Mouse (Mus musculus) heart, embryonic 12.5 days (tissue): ENCODE measurements at regions not wholly inside any gene's neighbourhood (a gene's known extent, or its start where the extent isn't known, plus 50 kb on each side); places are given as distances from the start of the nearest gene placed in this dataset.

Experiments used
- ATAC-seq: fragments of 200-750 bp; cut with Nextera tagmentation; 2 replicates; pipeline ENCODE4 v1.8.0; 2017; ENCODE audit warnings: moderate TSS enrichment, moderate library complexity; ENCODE audit not compliant: insufficient number of reproducible peaks, low FRiP score
- H3K27ac ChIP-seq: fragments of 300-500 bp; sonication (generic); 2 replicates; pipeline ENCODE4 v1.5.1; 2016; ENCODE audit warnings: mild to moderate bottlenecking, moderate library complexity; ENCODE audit not compliant: poor library complexity, severe bottlenecking
- H3K27me3 ChIP-seq: fragments of 300-500 bp; sonication (generic); replicated peaks from 2 replicates; pipeline ENCODE4 v1.6.1; 2016; ENCODE audit warnings: mild to moderate bottlenecking, moderate library complexity
- H3K36me3 ChIP-seq: fragments of 300-500 bp; sonication (generic); 2 replicates; pipeline ENCODE4 v1.6.1; 2016; ENCODE audit warnings: mild to moderate bottlenecking, moderate library complexity
- H3K4me1 ChIP-seq: fragments of 300-500 bp; sonication (generic); replicated peaks from 2 replicates; pipeline ENCODE4 v1.6.1; 2016; ENCODE audit warnings: mild to moderate bottlenecking
- H3K4me2 ChIP-seq: fragments of 300-500 bp; sonication (generic); 2 replicates; pipeline ENCODE4 v1.6.1; 2016; ENCODE audit warnings: mild to moderate bottlenecking, moderate library complexity
- H3K4me3 ChIP-seq: fragments of 300-500 bp; sonication (generic); 2 replicates; pipeline ENCODE4 v1.5.1; 2016; ENCODE audit warnings: mild to moderate bottlenecking
- H3K9ac ChIP-seq: fragments of 300-500 bp; sonication (generic); 2 replicates; pipeline ENCODE4 v1.6.1; 2016; ENCODE audit warnings: mild to moderate bottlenecking, moderate library complexity
- H3K9me3 ChIP-seq: fragments of 300-500 bp; sonication (generic); replicated peaks from 2 replicates; pipeline ENCODE4 v1.6.1; 2016; ENCODE audit warnings: mild to moderate bottlenecking, moderate library complexity
- WGBS: fragments of 180-500 bp; shearing (Covaris S2); methylation state at CpG from one replicate; pipeline ENCODE4 v1.1.7; 2016; 5-methylcytosine and 5-hydroxymethylcytosine counted together

DNA sequence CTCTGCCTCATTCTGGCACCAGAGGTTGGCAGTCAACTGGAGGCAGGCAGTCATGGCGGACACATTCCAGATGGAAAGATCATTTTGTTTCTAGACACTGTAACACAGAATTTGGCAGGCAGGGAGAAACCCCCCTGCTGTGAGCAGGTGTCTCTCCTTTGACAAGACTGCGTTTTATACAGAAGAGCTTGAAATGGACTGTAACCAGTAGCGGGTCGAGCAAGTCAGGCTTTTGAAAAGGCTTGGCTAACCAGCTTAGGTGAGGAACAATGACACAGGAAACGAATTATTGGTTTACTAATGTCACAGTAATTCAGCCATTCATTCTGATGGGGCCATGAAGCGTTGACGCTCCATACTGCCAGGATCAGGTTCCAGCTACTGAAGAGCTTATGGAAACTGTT is 275.3 kb upstream of the Slc24a5 start:
- no peak for ATAC-seq
- H3K9me3 ChIP-seq: no peaks in the 10 kb centered on the region
- 81% methylated on average over 7 of the region's 7 CpGs for WGBS

DNA sequence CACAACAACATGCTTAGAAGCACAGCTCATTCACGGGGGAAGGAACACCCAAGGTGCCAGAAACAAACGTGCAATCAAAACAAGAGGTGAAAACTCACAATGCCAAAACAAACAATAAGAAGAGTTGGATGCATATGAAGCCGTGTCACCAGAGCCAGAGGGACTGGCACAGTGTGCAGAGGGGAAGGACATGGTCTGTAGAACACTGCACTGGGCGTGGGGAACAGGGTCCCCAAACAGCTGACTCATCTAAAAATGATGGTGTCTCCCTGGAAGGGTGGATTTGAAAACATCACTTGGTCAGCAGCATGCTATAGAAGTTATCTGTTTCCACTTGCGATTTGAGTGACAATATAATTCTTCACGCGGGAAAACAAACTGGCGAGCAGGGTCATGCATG is 256.2 kb upstream of the Slc24a5 start:
- Histone ChIP-seq H3K36me3 (no peaks in the 10 kb centered on the region), H3K4me3 (no peak overlapping the region), H3K9ac (no peak overlapping the region), H3K27me3 (no peaks in the 10 kb centered on the region), H3K9me3 (no peaks in the 10 kb centered on the region), H3K27ac (no peak overlapping the region), H3K4me1 (no peaks in the 10 kb centered on the region), H3K4me2 (no peak overlapping the region)
- ATAC-seq: no peak
- 73% methylated on average over 8 of the region's 8 CpGs for WGBS

More for the DNA sequence above, 275.3 kb upstream of the Slc24a5 start:
- H3K4me3 ChIP-seq: no peak overlapping the region
- no peak overlapping the region for H3K4me2 ChIP-seq
- H3K36me3 ChIP-seq: no peaks in the 10 kb centered on the region
- H3K27me3 ChIP-seq: no peaks in the 10 kb centered on the region
- no peaks in the 10 kb centered on the region for H3K4me1 ChIP-seq
- H3K9ac ChIP-seq: no peak overlapping the region
- H3K27ac ChIP-seq: no peak overlapping the region

DNA sequence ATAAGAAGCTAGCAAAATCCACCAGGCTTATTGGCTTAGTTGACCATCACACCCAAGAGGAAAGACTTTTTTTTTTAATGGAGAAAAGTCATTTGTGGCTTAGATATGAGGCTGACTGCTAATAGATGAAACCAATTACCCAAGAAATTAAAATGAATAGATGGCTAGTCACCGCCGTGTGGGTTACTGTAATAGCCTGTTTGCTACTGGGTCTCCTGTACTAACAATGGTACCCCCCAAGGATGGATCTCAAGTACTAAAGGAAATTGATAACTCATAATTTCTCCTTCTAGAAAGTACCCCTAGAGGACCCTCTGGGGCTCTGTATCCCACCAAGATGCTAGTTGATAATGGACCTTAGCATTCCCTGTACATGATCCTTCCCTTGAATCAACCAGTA is 251.1 kb upstream of the Slc24a5 start:
- 92% methylated on average over 2 of the region's 2 CpGs for WGBS

DNA sequence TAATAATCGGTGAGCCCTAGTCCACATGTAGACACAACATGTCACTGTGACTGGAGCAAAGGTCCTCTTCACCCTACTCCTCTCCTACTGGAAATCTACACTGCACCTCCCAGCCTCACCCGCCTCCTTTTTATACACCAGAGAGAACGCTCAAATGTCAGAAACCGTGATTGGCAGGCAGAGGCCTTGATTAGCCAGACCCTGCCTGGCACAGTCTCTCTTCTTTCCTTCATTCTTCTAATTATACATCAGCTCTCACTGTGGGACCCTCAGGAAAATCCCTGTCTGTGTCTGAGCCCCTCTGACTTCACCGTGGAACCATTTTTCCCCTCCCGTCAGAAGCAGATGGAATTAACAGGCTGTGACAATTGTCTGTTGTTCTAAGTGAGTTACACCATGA is 248.1 kb upstream of the Slc24a5 start:
- no peak for ATAC-seq
- WGBS: 76% methylated on average over 6 of the region's 6 CpGs

More for the DNA sequence above, 251.1 kb upstream of the Slc24a5 start:
- no peak for ATAC-seq
- H3K9ac ChIP-seq: no peak overlapping the region
- no peaks in the 10 kb centered on the region for H3K27me3 ChIP-seq
- H3K27ac ChIP-seq: no peak overlapping the region
- no peak overlapping the region for H3K4me2 ChIP-seq
- no peak overlapping the region for H3K4me3 ChIP-seq
- no peaks in the 10 kb centered on the region for H3K4me1 ChIP-seq
- H3K9me3 ChIP-seq: no peaks in the 10 kb centered on the region
- H3K36me3 ChIP-seq: no peaks in the 10 kb centered on the region

DNA sequence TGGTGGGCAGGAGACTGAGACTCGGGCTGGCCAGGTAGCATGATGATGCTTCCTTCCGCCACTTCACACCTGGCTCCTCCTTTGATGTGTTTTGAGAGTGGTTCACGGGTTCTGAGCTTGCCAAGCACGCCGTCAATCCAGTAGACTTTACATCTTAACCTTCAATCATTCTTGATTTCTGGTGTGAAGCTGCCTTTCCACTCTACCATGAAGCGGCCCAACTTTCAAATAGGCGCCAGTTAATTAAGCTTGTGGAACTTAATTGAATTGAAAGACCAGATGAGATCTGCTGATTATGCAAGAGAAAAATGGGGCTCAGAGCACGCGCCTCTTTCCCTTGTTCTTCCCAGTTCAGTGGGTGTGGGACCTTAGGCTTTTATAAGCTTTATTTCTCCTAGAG is 247.1 kb upstream of the Slc24a5 start:
- no peaks in the 10 kb centered on the region for H3K36me3 ChIP-seq
- no peaks in the 10 kb centered on the region for H3K27me3 ChIP-seq
- H3K9me3 ChIP-seq: no peaks in the 10 kb centered on the region
- 87% methylated on average over 9 of the region's 9 CpGs for WGBS
- ATAC-seq: no peak
- H3K4me3 ChIP-seq: no peak overlapping the region
- H3K27ac ChIP-seq: no peak overlapping the region
- no peak overlapping the region for H3K4me2 ChIP-seq
- H3K4me1 ChIP-seq: 0 out of 2 replicates have a peak, but pooled peaks cover 7% of the 10 kb centered on the region
- H3K9ac ChIP-seq: no peak overlapping the region

More for the DNA sequence above, 248.1 kb upstream of the Slc24a5 start:
- H3K4me1 ChIP-seq: 0 out of 2 replicates have a peak, but pooled peaks cover 7% of the 10 kb centered on the region
- no peak overlapping the region for H3K4me3 ChIP-seq
- no peak overlapping the region for H3K9ac ChIP-seq
- H3K27me3 ChIP-seq: no peaks in the 10 kb centered on the region
- H3K9me3 ChIP-seq: no peaks in the 10 kb centered on the region
- H3K36me3 ChIP-seq: no peaks in the 10 kb centered on the region
- H3K4me2 ChIP-seq: no peak overlapping the region
- H3K27ac ChIP-seq: no peak overlapping the region

DNA sequence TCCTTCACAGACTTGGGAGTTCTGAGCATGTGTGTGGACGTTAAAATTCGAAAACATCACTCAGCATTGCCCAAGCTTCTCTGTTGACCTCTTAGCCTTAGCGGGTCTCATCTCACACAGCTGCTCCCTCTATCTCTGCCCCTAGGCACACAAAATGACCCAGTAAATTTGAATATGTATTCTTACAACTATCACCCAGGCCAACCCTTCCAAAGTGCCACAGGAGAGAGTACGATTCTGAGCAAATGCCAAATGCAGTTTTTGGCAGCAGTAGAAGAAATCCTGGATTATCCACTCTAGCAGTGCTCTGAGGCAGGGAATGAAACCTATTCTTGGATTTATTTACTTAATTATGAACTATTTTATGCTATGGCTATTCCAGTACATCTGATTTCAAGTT is 246.6 kb upstream of the Slc24a5 start:
- Histone ChIP-seq H3K27ac (no peak overlapping the region), H3K9ac (no peak overlapping the region), H3K4me1 (0 out of 2 replicates have a peak, but pooled peaks cover 7% of the 10 kb centered on the region), H3K4me3 (no peak overlapping the region), H3K27me3 (no peaks in the 10 kb centered on the region), H3K9me3 (no peaks in the 10 kb centered on the region), H3K4me2 (no peak overlapping the region), H3K36me3 (no peaks in the 10 kb centered on the region)
- no peak for ATAC-seq
- 87% methylated on average over 4 of the region's 4 CpGs for WGBS

DNA sequence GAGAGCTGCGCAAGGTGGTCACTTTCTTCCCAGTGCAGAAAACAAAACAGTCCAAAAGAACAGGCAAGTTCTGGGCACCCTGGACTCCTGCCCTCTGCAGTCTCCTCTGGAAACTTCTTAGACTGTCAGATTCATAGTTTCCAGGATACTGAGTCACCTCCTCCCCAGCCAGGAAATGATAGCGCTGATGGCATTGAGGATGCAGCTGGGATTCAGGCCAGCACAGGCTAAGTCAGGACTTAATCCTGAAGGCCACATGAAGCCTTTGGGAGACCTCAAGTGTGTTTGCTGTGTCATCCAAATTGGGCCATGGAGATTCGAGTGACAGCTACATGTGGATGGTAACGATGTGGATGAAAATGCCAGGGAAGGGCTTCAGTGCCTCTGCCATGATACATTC is 219.1 kb upstream of the Slc24a5 start:
- ATAC-seq: peak; percentile 83
- 77% methylated on average over 4 of the region's 4 CpGs for WGBS
- peak overlapping the region; percentile 56; the same call in 1 of the 2 replicates for H3K27ac ChIP-seq

DNA sequence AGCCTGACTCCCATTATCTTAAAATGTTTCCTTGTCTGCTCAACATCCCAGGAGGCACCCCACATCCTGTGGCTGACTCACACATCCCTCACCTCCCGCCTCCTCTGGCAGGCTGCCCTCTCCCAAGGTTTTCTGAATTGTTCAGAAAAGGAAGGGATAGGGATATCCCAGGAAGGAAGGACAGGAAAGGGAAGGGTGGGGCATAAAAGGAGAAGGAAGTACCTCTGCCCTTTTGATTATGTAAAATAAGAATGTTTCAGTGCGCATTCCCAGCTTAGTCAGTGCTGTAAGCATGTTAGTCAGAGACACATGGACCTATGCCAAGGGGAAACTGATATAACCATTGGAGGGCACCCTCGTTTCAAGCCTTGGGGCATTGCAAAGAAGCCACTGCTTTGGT is 209.4 kb upstream of the Slc24a5 start:
- Histone ChIP-seq H3K9me3 (no peaks in the 10 kb centered on the region), H3K36me3 (no peaks in the 10 kb centered on the region), H3K27ac (peak overlapping the region; percentile 48; the same call in 1 of the 2 replicates), H3K4me3 (no peak overlapping the region), H3K4me1 (0 out of 2 replicates have a peak, but pooled peaks cover 5% of the 10 kb centered on the region), H3K27me3 (no peaks in the 10 kb centered on the region), H3K9ac (no peak overlapping the region), H3K4me2 (no peak overlapping the region)
- ATAC-seq: peak; percentile 88
- WGBS: 46% methylated on average over 3 of the region's 3 CpGs

More for the DNA sequence above, 219.1 kb upstream of the Slc24a5 start:
- Histone ChIP-seq H3K9ac (no peak overlapping the region), H3K4me1 (0 out of 2 replicates have a peak, but pooled peaks cover 3% of the 10 kb centered on the region), H3K4me2 (no peak overlapping the region), H3K27me3 (no peaks in the 10 kb centered on the region), H3K36me3 (no peaks in the 10 kb centered on the region), H3K9me3 (no peaks in the 10 kb centered on the region), H3K4me3 (no peak overlapping the region)

DNA sequence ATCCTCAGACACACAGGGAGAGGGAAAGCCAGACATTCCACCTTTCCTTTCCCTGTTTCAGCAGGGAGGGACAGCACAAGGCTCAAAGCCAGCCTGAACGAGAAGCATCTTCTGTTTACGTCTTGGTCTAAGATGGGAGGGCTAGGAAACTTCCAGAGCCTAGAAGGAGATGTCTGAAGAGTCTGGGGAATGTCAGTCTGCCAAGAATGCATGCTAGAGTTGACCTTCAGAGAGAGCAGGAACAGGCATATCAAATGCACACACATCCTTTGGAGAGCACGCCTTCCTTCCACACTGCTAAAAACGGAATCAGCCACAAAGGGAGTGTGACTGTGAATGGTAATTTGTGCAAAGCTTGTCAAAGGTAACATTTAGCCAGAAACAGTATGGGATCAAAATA is 179.7 kb upstream of the Slc24a5 start:
- Histone ChIP-seq H3K27me3 (no peaks in the 10 kb centered on the region), H3K4me3 (no peak overlapping the region), H3K27ac (peak overlapping the region; percentile 75; the same call in 1 of the 2 replicates), H3K9ac (no peak overlapping the region), H3K9me3 (no peaks in the 10 kb centered on the region), H3K36me3 (no peaks in the 10 kb centered on the region), H3K4me1 (peaks cover 16% of the 10 kb centered on the region), H3K4me2 (no peak overlapping the region; the same call in 1 of the 2 replicates)
- peak; percentile 85 for ATAC-seq
- 11% methylated on average over 4 of the region's 4 CpGs for WGBS

DNA sequence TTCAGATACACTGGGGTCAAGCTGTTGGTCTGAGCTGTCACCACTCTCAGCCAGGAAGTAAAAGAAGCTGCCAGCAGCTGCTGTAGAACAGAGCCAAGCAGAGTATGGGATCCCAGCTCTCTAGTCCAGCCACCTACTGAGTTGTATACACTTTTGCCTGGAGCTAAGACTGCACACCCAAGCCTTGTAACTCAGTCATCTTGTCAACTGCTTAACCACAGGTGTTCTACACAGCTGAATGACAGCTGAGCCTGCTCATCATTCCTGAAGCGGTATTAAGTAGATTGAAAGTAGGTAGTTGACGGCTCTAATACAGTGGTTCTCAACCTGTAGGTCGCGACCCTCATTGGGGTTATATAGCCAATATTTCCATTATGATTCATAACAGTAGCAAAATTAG is 172.9 kb upstream of the Slc24a5 start:
- ATAC-seq: no peak
- 0 out of 2 replicates have a peak, but pooled peaks cover 3% of the 10 kb centered on the region for H3K4me1 ChIP-seq
- H3K4me2 ChIP-seq: no peak overlapping the region
- no peaks in the 10 kb centered on the region for H3K9me3 ChIP-seq
- no peak overlapping the region for H3K27ac ChIP-seq
- no peaks in the 10 kb centered on the region for H3K36me3 ChIP-seq
- 87% methylated on average over 4 of the region's 4 CpGs for WGBS
- no peak overlapping the region for H3K4me3 ChIP-seq
- no peaks in the 10 kb centered on the region for H3K27me3 ChIP-seq
- no peak overlapping the region for H3K9ac ChIP-seq

DNA sequence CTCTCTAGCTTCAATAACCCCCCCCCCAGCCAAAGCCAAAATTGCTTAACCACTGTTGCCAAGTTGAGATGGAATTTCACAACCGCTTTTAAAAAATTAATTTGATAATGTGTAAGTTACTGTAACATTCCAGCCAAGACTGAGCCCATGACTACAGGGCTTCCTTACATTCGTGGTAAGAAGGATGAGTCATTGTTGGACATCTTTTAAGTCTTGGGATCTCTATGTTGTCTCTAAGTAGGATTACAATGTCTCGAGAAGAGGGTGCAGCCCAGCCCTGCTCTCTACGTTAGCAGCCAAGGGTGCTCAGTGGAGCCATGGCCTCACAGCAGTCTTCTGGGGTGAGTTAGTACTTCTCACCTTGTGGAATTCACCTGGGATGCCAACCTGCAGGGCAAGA is 164.4 kb upstream of the Slc24a5 start:
- Histone ChIP-seq H3K4me1 (no peaks in the 10 kb centered on the region), H3K36me3 (no peaks in the 10 kb centered on the region), H3K9ac (no peak overlapping the region), H3K27ac (no peak overlapping the region), H3K4me2 (no peak overlapping the region), H3K9me3 (no peaks in the 10 kb centered on the region), H3K27me3 (no peaks in the 10 kb centered on the region), H3K4me3 (no peak overlapping the region)
- no peak for ATAC-seq
- WGBS: 75% methylated on average over 4 of the region's 4 CpGs

DNA sequence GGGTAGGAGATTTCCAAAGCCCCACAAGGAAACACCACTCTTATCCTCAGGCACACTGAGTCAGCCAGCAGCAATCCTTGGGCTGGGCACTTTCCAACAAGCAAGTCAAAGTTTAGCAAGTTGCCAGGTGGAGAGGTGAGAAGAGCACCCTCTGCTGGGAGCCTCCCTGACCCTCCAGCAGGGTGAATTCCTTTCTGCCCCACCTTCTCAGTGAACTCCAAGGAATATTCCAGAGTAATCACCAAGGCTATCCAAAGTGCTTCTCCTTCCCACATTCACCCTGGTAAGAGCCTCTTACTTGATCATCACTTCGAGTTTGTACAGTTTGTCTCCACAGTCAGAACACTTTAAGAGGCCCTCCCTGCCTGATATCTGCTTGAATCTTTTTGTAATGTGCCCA is 162.8 kb upstream of the Slc24a5 start:
- Histone ChIP-seq H3K9me3 (no peaks in the 10 kb centered on the region), H3K9ac (no peak overlapping the region), H3K4me1 (no peaks in the 10 kb centered on the region), H3K4me3 (no peak overlapping the region), H3K27ac (no peak overlapping the region), H3K4me2 (no peak overlapping the region), H3K27me3 (no peaks in the 10 kb centered on the region), H3K36me3 (no peaks in the 10 kb centered on the region)
- ATAC-seq: no peak
- 64% methylated on average over 1 of the region's 1 CpGs for WGBS
